Mouse (Mus musculus) hindbrain, embryonic 12.5 days (tissue): ENCODE results near the gene Cebpb. TPM values are rescaled to one million over a fixed set of nuclear protein-coding genes. Genes with fewer than 3 reads are reported as not detected.
A peak's percentile ranks its signal among the peaks of the same experiment; 100 is the strongest.

Source experiments
- ATAC-seq: fragments of 200-750 bp; cut with Nextera tagmentation; 2 replicates; pipeline ENCODE4 v1.8.0; 2017; ENCODE audit warnings: moderate TSS enrichment; ENCODE audit not compliant: low FRiP score
- H3K27ac ChIP-seq: fragments of 300-500 bp; sonication (generic); 2 replicates; pipeline ENCODE4 v1.5.1; 2016; ENCODE audit warnings: mild to moderate bottlenecking
- H3K27me3 ChIP-seq: fragments of 300-500 bp; sonication (generic); 2 replicates; pipeline ENCODE4 v1.6.1; 2016; ENCODE audit warnings: mild to moderate bottlenecking
- H3K36me3 ChIP-seq: fragments of 300-500 bp; sonication (generic); 2 replicates; pipeline ENCODE4 v1.6.1; 2016; ENCODE audit warnings: mild to moderate bottlenecking
- H3K4me1 ChIP-seq: fragments of 300-500 bp; sonication (generic); 2 replicates; pipeline ENCODE4 v1.6.1; 2016
- H3K4me2 ChIP-seq: fragments of 300-500 bp; sonication (generic); replicated peaks from 2 replicates; pipeline ENCODE4 v1.6.1; 2016; ENCODE audit warnings: mild to moderate bottlenecking
- H3K4me3 ChIP-seq: fragments of 300-500 bp; sonication (generic); 2 replicates; pipeline ENCODE4 v1.5.1; 2016; ENCODE audit warnings: mild to moderate bottlenecking
- H3K9ac ChIP-seq: fragments of 300-500 bp; sonication (generic); 2 replicates; pipeline ENCODE4 v1.6.1; 2016; ENCODE audit warnings: mild to moderate bottlenecking, moderate library complexity
- H3K9me3 ChIP-seq: fragments of 300-500 bp; sonication (generic); replicated peaks from 2 replicates; pipeline ENCODE4 v1.6.1; 2016; ENCODE audit warnings: mild to moderate bottlenecking
- WGBS: fragments of 180-500 bp; shearing (Covaris S2); methylation state at CpG from one replicate; pipeline ENCODE4 v1.1.7; 2016; 5-methylcytosine and 5-hydroxymethylcytosine counted together
- polyA plus RNA-seq: library from polyadenylated mRNA; unstranded; fragments of >200 nt; fragmentation: Nextera tagmentation; extraction: Ambion mirVana; gene quantifications from 2 replicates; pipeline ENCODE4 v1.2.1, GENCODE M21; 2016

The Cebpb gene
- polyA plus RNA-seq, 1 experiment from 2014 or later = 4.5 TPM

DNA sequence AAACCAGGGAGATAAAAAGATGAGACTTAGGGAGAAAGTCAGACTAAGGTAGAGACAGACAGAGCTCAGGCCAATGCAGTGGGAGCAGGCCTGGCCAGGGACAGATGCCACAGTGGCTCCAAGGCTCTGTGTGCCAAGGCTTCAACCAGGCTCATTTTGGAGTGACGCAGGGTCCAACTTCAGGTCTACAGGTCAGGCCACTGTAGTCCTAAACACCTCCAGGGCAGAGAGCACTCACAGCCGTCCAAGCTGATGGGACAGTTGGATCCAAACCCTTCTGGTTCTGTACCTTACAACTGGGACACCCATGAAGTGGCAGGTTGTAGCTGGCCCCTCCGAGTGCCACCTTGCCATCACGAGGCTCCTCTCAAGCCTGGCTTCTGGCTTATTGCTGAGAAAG, 30.7 kb upstream of the Cebpb start:
- H3K4me3 ChIP-seq = no peak overlapping the region
- H3K27me3 ChIP-seq = peaks cover 9% of the 10 kb centered on the region; the same call in 1 of the 2 replicates
- 87% methylated on average over 4 of the region's 4 CpGs for WGBS
- no peak overlapping the region for H3K27ac ChIP-seq
- peaks cover 40% of the 10 kb centered on the region for H3K4me1 ChIP-seq
- H3K9ac ChIP-seq = no peak overlapping the region; the same call in 1 of the 2 replicates
- H3K36me3 ChIP-seq = peaks cover 25% of the 10 kb centered on the region
- no peak for ATAC-seq
- no peak overlapping the region for H3K4me2 ChIP-seq
- H3K9me3 ChIP-seq = no peaks in the 10 kb centered on the region

DNA sequence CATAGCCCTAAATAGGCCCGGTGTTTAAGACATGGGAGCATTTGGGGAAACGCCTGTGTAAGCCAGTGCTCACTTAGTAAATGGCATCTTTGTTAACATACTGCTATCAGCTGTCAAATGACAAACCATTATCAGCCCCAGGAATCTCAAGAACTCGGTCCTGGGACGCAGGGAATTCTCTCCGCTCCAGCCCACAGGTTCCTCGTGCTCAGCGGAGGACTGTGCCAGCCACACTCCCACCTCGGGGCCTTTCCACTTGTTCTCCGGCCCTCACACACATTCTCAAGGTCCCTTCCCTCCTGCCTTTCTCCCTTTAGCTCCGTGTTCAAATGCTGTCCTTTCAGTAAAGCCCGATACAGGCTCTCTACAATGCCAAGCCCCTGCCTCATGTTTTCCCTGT, 30.0 kb upstream of the Cebpb start:
- H3K27ac ChIP-seq = no peak overlapping the region
- H3K36me3 ChIP-seq = peaks cover 19% of the 10 kb centered on the region
- H3K4me3 ChIP-seq = peak overlapping the region; percentile 76; the same call in 1 of the 2 replicates
- no peak overlapping the region; the same call in 1 of the 2 replicates for H3K9ac ChIP-seq
- peaks cover 9% of the 10 kb centered on the region; the same call in 1 of the 2 replicates for H3K27me3 ChIP-seq
- ATAC-seq = no peak
- 0 out of 2 replicates have a peak overlapping the region, but pooled peaks have one; percentile 17 for H3K4me2 ChIP-seq
- no peaks in the 10 kb centered on the region for H3K9me3 ChIP-seq
- H3K4me1 ChIP-seq = peaks cover 40% of the 10 kb centered on the region
- 79% methylated on average over 11 of the region's 11 CpGs for WGBS

DNA sequence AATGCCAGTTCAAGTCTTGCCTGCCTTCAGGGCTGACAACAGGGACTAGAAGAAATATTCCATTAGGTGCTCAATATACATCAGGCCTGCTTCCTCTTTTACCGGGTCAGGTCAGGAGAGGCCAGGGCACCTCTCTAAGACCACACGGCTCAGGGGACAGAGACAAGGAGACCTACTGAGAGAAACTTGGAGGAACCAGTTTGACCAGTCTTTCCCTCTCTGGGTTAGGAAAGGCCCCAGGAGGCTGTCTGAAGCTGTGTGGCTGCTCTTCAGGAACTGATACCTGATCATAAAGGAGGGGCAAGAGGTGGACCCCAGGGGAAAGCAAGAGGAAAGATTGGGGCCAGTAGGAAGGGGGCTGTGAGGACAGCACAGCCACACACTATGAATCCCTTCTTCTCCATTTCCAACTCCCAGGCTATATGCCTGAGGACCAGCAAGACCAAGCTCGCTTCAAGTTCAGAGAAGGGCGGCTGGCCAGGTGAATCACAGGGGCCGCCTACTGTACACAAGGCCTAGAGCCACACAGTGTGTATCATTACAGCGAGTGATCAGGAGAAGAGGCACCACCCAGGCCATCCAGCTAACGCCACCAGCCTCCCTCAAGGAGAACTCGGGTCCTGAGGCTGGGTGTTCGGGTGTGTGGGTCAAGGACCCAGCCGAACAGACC, 29.4 kb upstream of the Cebpb start:
- H3K4me3 ChIP-seq = peak overlapping the region; percentile 76
- ATAC-seq = no peak
- peak overlapping the region; percentile 91 for H3K9ac ChIP-seq

DNA sequence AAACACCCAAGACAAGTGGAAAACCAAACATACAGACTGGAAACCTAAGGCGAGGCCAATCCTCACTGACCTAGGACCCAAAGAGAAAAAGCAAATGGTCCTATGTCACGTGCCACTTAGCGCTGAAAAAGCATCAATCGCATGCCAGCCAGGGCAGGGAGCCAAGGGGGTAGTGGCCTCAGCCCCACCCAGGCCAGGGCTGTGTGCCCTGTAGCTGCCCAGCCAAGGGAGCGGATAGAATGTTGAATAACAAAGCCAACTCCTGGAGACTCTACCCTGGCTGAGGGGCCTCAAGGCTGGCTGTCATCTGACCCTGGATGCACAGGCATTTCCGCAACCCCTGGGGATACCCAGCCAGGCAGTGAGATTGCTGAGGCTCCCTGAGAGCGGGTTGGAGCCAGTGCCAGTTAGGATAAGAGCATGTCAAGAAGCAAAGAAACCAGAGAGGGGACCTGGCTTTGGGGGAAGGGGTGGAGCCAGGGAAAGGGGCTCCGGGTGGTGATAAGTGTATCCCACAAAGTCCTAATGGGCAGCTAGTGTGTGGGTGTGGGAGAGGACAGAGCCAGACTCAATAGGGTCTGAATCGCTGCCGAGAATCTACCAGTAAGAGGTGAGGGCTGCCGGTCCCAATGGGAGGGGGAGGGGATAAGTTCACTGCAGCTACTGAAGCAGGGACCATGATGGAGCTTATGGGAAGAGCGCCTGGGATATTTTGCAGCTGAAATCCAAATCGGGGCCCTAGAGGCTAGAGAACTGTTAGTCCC, 28.7 kb upstream of the Cebpb start:
- WGBS = 18% methylated on average over 13 of the region's 13 CpGs

More for the DNA sequence above, 29.4 kb upstream of the Cebpb start:
- 68% methylated on average over 10 of the region's 10 CpGs for WGBS
- H3K27ac ChIP-seq = peak overlapping the region; percentile 26; the same call in 1 of the 2 replicates
- peaks cover 40% of the 10 kb centered on the region for H3K4me1 ChIP-seq
- peaks cover 9% of the 10 kb centered on the region; the same call in 1 of the 2 replicates for H3K27me3 ChIP-seq
- no peaks in the 10 kb centered on the region for H3K9me3 ChIP-seq
- H3K36me3 ChIP-seq = peaks cover 13% of the 10 kb centered on the region
- H3K4me2 ChIP-seq = peak overlapping the region; percentile 96

DNA sequence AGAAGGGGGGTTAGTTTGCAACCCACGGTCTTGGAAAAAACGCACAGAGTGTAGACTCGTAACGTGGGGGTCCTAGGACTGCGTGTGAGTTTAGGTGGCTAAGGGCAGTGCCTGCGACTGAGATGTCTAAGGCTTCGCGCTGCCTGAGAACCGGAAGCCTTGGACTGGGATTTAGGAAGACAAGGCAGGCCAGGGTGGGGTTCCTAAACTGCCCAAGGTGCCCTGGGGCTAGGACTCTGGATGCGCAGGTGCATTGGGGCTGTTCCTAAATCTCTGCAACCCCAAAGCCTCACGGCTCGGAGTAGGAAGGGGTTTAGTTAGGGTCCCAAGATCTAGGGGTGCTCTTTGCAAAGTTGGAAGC, 28.1 kb upstream of the Cebpb start:
- peaks cover 9% of the 10 kb centered on the region; the same call in 1 of the 2 replicates for H3K27me3 ChIP-seq
- peaks cover 7% of the 10 kb centered on the region; the same call in 1 of the 2 replicates for H3K36me3 ChIP-seq
- 2% methylated on average over 12 of the region's 12 CpGs for WGBS
- H3K4me2 ChIP-seq = peak overlapping the region; percentile 96
- ATAC-seq = peak; percentile 14; the same call in 1 of the 2 replicates
- H3K4me1 ChIP-seq = peaks cover 40% of the 10 kb centered on the region
- peak overlapping the region; percentile 40 for H3K27ac ChIP-seq
- H3K4me3 ChIP-seq = peak overlapping the region; percentile 76
- peak overlapping the region; percentile 91 for H3K9ac ChIP-seq
- no peaks in the 10 kb centered on the region for H3K9me3 ChIP-seq

More for the DNA sequence above, 28.7 kb upstream of the Cebpb start:
- Histone ChIP-seq H3K4me3 (peak overlapping the region; percentile 76), H3K9me3 (no peaks in the 10 kb centered on the region), H3K27ac (peak overlapping the region; percentile 26; the same call in 1 of the 2 replicates), H3K9ac (peak overlapping the region; percentile 91), H3K4me1 (peaks cover 40% of the 10 kb centered on the region), H3K27me3 (peaks cover 9% of the 10 kb centered on the region; the same call in 1 of the 2 replicates), H3K36me3 (peaks cover 7% of the 10 kb centered on the region; the same call in 1 of the 2 replicates), H3K4me2 (peak overlapping the region; percentile 96)
- ATAC-seq = no peak

DNA sequence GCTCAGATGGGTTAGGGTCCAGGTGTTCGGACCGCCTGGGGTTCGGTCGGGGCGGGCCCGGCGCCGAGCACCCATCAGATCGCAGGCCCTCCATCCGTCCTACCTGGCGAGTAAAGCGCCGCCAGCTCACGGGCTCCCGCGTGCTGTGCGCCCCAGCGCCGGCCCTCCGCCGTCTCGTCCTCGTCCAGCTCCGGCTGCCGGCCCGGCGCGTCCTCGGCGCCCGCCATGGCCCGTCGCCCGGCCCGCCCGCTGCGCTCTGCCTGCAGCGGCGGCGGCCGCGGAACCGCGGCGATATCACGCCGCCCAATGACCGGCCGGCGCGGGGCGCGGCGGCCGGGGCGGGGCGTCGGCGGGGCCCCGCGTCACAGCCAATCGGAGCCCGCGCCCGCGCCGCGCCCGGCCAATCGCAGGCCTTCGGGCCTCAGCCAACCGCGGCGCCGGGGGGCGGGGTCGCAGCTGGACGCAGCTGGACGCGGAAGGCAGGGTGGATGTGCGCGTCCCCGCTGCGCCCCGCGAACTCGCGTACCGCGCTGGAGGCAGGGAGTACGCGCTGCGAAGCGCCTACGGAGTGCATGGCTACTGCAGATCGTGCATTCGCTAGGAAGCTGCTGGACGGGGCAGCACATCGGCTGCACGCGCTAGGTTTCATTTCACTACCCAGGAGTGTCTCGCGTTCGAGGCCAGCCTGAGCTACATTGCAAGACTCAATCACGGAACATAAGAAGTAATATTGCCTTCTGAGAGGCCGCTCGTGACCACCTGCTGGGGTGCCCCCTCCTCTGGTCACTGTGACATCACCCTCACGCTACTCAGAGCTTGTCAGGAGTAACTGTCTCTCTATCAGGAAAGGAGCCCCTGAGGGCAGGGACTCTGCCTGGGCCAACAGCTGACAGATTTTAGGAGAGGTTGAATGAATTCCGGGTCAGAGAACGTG, 27.2 kb upstream of the Cebpb start, which contains the start of gene Gm20431:
TSS of gene Gm20431 (minus strand) at position 227 of the 934 bp plus-strand sequence.
- peak within 1 kb of the TSS; percentile 70 for H3K27ac ChIP-seq
- WGBS = under 1% methylated on average over 99 of the region's 110 CpGs
- H3K4me2 ChIP-seq = peak within 1 kb of the TSS; percentile 96
- H3K36me3 ChIP-seq = peaks cover 7% of the 10 kb centered on the region; the same call in 1 of the 2 replicates
- peak within 1 kb of the TSS; percentile 76 for H3K4me3 ChIP-seq
- peak; percentile 94 for ATAC-seq
- H3K9ac ChIP-seq = peak within 1 kb of the TSS; percentile 91
- H3K4me1 ChIP-seq = peaks cover 40% of the 10 kb centered on the region
- peaks cover 9% of the 10 kb centered on the region; the same call in 1 of the 2 replicates for H3K27me3 ChIP-seq
- no peaks in the 10 kb centered on the region for H3K9me3 ChIP-seq

DNA sequence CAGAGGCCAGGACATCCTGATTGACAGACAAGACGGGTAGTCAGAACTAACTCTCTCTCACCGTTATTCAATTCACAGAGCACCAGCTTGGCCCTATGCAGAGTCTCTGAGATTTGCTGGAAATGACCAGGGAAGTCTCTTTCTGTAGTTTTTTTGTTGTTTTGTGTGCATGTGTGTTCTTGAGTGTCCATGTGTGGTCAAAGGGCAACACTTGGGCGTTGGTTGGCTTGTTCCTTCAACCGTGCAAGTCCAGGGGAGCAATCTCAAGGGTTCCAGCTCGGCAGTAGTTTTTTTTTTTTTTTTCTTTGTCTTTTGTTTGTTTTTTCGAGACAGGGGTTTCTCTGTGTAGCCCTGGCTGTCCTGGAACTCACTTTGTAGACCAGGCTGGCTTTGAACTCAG, 26.0 kb upstream of the Cebpb start:
- Histone ChIP-seq H3K9ac (no peak overlapping the region), H3K36me3 (peaks cover 6% of the 10 kb centered on the region; the same call in 1 of the 2 replicates), H3K27me3 (peaks cover 9% of the 10 kb centered on the region; the same call in 1 of the 2 replicates), H3K4me1 (peaks cover 36% of the 10 kb centered on the region), H3K4me3 (no peak overlapping the region), H3K27ac (no peak overlapping the region), H3K9me3 (no peaks in the 10 kb centered on the region), H3K4me2 (no peak overlapping the region; the same call in 1 of the 2 replicates)
- 48% methylated on average over 6 of the region's 6 CpGs for WGBS
- ATAC-seq = no peak

DNA sequence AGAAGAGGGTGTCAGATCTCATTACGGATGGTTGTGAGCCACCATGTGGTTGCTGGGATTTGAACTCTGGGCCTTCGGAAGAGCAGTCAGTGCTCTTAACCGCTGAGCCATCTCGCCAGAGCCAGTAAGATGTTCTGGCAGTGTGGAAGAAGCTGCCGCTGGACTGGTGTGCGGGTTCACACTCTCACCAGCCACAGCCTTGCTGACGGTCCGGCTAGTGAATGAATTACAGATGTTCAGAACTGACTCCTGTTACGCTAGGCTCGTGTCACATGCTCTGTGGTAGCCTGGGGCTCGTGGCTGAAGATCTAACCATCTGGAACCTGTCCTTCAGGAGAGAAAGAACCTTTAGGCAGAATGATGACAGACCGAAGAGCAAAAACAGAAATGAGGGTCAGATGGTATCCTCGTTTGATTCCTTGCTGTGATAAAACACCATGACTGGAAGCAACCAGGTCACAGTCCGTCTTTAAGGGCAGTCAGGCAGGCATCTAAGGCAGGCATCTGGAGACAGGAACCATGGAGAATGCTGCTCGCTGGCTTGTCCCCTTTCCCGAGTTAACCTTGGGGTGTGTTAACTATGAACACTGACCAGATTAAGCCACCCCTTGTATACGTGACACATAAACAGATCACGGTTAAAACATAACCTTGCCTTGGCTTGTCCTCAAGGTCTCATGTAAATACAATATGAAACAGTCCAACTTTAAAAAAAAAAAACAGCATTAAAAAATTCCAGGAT, 22.6 kb upstream of the Cebpb start:
- H3K4me2 ChIP-seq = no peak overlapping the region
- H3K4me3 ChIP-seq = no peak overlapping the region
- H3K4me1 ChIP-seq = peaks cover 8% of the 10 kb centered on the region
- no peaks in the 10 kb centered on the region for H3K9me3 ChIP-seq
- no peak overlapping the region for H3K27ac ChIP-seq
- no peak for ATAC-seq
- H3K36me3 ChIP-seq = no peaks in the 10 kb centered on the region
- 81% methylated on average over 18 of the region's 18 CpGs for WGBS
- peaks cover 9% of the 10 kb centered on the region; the same call in 1 of the 2 replicates for H3K27me3 ChIP-seq
- H3K9ac ChIP-seq = no peak overlapping the region

DNA sequence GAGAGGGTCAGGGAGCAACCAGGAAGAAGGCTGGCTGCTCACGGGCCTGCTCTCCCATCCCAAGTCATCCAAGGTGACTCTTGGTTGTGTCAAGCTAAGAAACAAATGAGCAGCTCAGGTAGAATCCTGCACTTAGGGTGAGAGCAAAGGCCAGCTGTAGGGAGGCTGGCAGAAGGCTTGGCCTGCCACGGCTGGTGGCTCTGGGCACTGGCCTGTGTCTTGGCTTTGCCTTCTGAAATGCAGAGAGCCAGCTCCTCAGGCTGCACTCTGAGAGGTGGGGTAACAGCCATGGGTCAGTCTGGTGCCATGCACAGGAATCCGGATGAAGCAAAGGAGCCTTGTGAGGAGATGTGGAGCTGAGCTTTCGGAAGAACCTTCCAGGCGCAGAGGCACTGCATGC, 20.3 kb upstream of the Cebpb start:
- Histone ChIP-seq H3K9me3 (no peaks in the 10 kb centered on the region), H3K36me3 (no peaks in the 10 kb centered on the region), H3K4me2 (no peak overlapping the region), H3K9ac (no peak overlapping the region), H3K4me3 (no peak overlapping the region), H3K27me3 (no peaks in the 10 kb centered on the region), H3K4me1 (peaks cover 9% of the 10 kb centered on the region; the same call in 1 of the 2 replicates), H3K27ac (no peak overlapping the region)
- 89% methylated on average over 5 of the region's 5 CpGs for WGBS
- no peak for ATAC-seq

DNA sequence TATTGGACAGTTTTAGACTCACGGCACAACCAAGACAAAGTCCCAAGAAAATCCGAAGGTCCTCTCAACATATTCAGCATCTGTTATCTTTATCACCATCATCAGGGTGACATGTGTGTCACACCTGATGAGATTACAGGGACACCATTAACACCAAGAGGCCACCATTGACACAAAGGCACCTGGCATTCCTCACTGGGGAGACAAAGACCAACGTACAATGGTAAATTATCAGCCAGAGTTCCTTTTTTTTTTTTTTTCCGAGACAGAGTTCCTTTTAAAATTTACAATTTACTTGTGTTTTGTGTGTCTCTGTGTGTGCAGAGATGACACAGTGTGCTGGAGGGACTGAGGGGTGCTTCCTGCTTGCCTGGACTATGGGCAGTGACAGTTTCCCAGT, 19.3 kb upstream of the Cebpb start:
- H3K36me3 ChIP-seq = no peaks in the 10 kb centered on the region
- H3K4me2 ChIP-seq = no peak overlapping the region
- 80% methylated on average over 4 of the region's 4 CpGs for WGBS
- no peak overlapping the region for H3K4me3 ChIP-seq
- no peak for ATAC-seq
- H3K27me3 ChIP-seq = no peaks in the 10 kb centered on the region
- H3K9ac ChIP-seq = no peak overlapping the region
- no peaks in the 10 kb centered on the region for H3K9me3 ChIP-seq
- peaks cover 9% of the 10 kb centered on the region; the same call in 1 of the 2 replicates for H3K4me1 ChIP-seq
- H3K27ac ChIP-seq = no peak overlapping the region
